Mouse (Mus musculus): ENCODE measurements at regions not wholly inside any gene's neighbourhood (a gene's known extent, or its start where the extent isn't known, plus 50 kb on each side); places are given as distances from the start of the nearest gene placed in this dataset.

DNA sequence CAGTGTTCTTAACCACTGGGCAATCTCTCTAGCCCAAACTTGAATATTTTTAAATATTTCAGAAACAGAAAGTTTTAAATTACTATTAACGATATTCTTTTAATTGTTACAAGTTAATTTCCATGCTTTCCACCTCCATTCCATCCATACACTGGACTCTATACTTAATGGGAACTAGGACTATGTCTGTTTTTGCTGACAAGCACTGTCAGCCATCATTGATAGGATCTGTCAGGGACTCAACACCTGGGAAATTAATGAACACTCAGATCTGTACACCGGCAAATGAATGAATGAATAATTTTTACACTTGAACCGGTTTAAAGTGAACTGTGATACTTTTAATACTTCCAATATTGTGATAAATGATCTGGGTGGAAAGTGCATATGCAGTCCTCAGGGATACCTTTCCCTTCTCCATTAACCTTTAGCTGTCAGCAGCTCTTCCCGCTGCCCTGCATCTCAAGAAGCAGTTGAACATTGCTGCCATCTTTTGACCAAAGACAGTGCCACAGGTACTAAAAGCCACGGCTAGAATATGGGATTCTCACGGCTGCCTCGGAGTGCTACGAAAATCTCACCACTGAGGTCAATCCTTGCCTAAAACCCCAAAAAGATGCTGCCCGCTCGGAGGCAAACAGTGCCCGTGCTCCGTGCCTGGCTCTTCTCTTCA is 87.3 kb upstream of the Tmem260 start:
- DNase-seq (ENCODE audit: low spot score in 2 of 2) = peak; percentile 42 to 50
- no peak overlapping the region for H3K4me3 ChIP-seq
- H3K27ac ChIP-seq = no peak overlapping the region
- peak; percentile 88 for TF ChIP-seq CTCF (conservative IDR thresholded peaks at IDR 0.05)

DNA sequence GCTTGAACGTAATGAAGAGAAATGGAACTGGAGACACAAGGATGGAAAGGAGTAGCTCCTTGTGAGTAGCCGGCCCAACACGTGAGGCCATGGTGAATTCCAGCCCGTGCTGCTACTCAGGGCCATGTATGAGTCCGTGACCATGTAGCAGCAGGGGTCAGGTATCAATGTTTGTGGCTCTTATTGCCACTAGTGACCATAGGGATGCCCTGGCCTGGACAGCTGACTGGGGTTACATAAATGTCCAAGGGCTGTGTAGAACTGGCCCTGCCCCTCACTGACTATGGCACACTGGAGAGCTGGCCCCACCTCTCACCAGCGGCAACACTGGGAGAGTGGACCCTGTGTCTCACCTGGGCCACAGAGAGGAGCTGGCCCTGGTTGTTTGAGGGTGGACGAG is 84.1 kb upstream of the Tmem260 start:
- H3K27ac ChIP-seq = no peak overlapping the region
- no peak for TF ChIP-seq CTCF (conservative IDR thresholded peaks at IDR 0.05)
- DNase-seq (ENCODE audit: low spot score in 2 of 2) = no peak
- H3K4me3 ChIP-seq = no peak overlapping the region

- peak; percentile 85 to 88 for DNase-seq (ENCODE audit: low spot score in 2 of 2)
- H3K27ac ChIP-seq = no peak overlapping the region
- no peak overlapping the region for H3K4me3 ChIP-seq
- peak; percentile 91 for TF ChIP-seq CTCF (conservative IDR thresholded peaks at IDR 0.05)
Measured at GRCm38 (mm10) chr14:48367006-48367405, 78.9 kb upstream of the Tmem260 start.

GRCm38 (mm10) chr14:48370322-48370721 is 75.6 kb upstream of the Tmem260 start:
- peak; percentile 92 for TF ChIP-seq CTCF (conservative IDR thresholded peaks at IDR 0.05)
- DNase-seq (ENCODE audit: low spot score in 2 of 2) = peak; percentile 53 to 62
- no peak overlapping the region for H3K4me3 ChIP-seq
- no peak overlapping the region for H3K27ac ChIP-seq

DNA sequence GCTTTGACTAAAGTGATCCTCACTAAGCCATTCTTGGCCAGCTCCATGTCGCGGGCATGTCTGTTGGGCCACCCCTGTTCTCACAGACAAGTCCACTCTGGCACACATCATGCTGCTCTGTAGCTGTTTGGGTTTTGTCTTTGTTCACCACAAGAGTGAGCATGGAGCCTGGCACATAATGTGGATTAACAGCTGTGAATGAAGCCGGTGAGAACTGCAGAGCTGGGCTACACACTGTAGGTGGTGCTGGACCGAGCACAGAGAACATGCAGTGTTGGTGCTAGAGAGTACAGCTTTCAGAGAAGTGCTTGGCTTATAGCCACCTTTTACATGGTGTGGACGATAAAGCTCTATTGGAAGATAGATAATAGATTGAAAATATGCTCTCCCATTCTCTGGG is 74.2 kb upstream of the Tmem260 start:
- DNase-seq (ENCODE audit: low spot score in 2 of 2) = peak; percentile 57
- Histone ChIP-seq H3K27ac (no peak overlapping the region), H3K4me3 (no peak overlapping the region)
- peak; percentile 82 for TF ChIP-seq CTCF (conservative IDR thresholded peaks at IDR 0.05)

- Histone ChIP-seq H3K4me3 (no peak overlapping the region), H3K27ac (no peak overlapping the region)
- TF ChIP-seq CTCF (conservative IDR thresholded peaks at IDR 0.05) = no peak
- no peak for DNase-seq (ENCODE audit: low spot score in 2 of 2)
Measured at GRCm38 (mm10) chr14:48376112-48376511, 69.8 kb upstream of the Tmem260 start.

Small RNA genes in the stretch of these regions (microRNA-seq; reads per million reads assigned to microRNA genes)
- 0 reads per million in 2 experiments for gene Gm23881
